Mouse (Mus musculus): ENCODE measurements around the gene Rasd1.

The Rasd1 gene

GRCm38 (mm10) chr11:59964818-59965217 is at the start of gene Rasd1:
TSS of gene Rasd1 (minus strand) at chr11:59964944.
- in situ Hi-C loops (cut with MboI; ENCODE audit: low pct_unique_long_range_greater_than_20kb in 1 of 2, low sequenced_read_pairs in 2 of 2, unreplicated experiment in 1 of 2), result no loop called here

DNA sequence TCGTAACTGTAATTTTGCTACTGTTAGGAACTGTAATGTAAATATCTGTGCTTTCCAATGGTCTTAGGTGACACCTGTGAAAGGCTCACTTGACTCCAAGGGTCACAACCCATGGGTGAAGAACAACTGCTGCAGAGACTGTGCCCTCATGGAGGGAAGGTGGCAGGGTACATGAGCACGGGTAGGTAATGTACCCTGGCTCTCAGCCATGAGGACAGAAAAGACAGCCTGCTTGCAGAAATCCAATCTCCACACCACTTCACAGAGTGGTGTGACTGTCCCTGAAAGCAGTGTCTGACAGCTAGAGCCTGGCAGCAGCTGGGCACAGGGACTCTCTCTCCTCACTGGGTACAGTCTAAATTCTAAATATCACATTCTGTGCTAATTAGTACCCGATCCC is 46.8 kb upstream of the Rasd1 start:
- in situ Hi-C loops (cut with MboI; ENCODE audit: low pct_unique_long_range_greater_than_20kb in 1 of 2, low sequenced_read_pairs in 2 of 2, unreplicated experiment in 1 of 2), result no loop called here

GRCm38 (mm10) chr11:60009451-60009850 is 44.7 kb upstream of the Rasd1 start:
- in situ Hi-C loops (cut with MboI; ENCODE audit: low pct_unique_long_range_greater_than_20kb in 1 of 2, low sequenced_read_pairs in 2 of 2, unreplicated experiment in 1 of 2), result no loop called here

- in situ Hi-C loops (cut with MboI; ENCODE audit: low pct_unique_long_range_greater_than_20kb in 1 of 2, low sequenced_read_pairs in 2 of 2, unreplicated experiment in 1 of 2), result no loop called here
These were observed 41.1 kb upstream of the Rasd1 start for GRCm38 (mm10) chr11:60005866-60006265.

- in situ Hi-C loops (cut with MboI; ENCODE audit: low pct_unique_long_range_greater_than_20kb in 1 of 2, low sequenced_read_pairs in 2 of 2, unreplicated experiment in 1 of 2), result no loop called here
These were observed 40.0 kb upstream of the Rasd1 start for GRCm38 (mm10) chr11:60004716-60005115.

GRCm38 (mm10) chr11:60003811-60004210 is 39.1 kb upstream of the Rasd1 start:
- in situ Hi-C loops (cut with MboI; ENCODE audit: low pct_unique_long_range_greater_than_20kb in 1 of 2, low sequenced_read_pairs in 2 of 2, unreplicated experiment in 1 of 2), result no loop called here

DNA sequence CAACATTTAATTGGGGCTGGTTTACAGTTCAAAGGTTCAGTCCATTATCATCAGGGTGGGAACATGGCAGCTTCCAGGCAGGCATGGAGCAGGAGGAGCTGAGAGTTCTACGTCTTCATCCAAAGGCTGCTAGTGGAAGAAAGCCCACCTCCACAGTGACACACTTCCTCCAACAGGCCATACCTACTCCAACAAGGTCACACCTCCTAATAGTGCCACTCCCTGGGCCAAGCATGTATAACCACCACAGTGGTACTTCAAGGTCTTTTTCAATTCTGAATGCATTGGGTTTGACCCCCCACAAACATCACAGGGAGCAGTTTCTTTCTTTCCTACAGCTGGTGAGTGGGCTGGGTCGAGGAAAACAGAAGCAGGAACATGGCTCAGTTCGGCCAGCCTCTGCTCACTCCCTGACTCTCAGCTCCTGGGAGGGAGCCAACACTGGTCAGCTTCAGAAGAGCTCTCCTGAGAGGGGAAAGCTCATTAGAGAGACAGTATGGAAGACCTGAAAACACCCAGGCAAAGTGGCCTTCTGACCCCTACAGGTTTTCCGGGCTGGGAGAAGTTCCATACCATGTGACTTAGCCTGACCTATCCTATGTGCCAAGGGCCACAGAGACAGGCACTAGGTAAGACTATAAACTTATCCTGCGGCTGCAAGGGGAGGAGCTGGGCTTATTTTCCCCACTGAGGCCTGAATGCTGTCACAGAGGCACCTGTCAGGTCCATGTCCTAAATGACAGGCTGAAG is 36.7 kb upstream of the Rasd1 start:
- in situ Hi-C loops (cut with MboI; ENCODE audit: low pct_unique_long_range_greater_than_20kb in 1 of 2, low sequenced_read_pairs in 2 of 2, unreplicated experiment in 1 of 2), result no loop called here

DNA sequence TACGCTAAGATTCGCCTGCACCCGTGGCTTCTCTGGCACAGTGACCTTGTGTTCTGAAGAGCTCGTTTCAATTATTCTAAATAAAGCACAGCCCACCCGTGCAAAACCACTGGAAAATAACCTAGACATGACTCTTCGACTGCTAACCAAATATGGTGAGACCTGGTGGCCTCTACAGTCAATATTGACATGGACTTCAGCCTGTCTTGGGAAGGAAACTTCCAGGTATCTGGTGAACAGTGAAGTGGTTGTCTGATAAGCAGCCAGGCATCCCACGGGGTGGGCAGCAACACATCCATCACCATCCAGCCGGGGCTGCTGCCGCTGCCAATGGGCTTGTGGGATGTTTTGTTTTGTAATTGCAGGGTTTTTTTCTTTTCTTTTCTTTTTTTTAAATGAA is 29.6 kb upstream of the Rasd1 start:
- in situ Hi-C loops (cut with MboI; ENCODE audit: low pct_unique_long_range_greater_than_20kb in 1 of 2, low sequenced_read_pairs in 2 of 2, unreplicated experiment in 1 of 2), result no loop called here

DNA sequence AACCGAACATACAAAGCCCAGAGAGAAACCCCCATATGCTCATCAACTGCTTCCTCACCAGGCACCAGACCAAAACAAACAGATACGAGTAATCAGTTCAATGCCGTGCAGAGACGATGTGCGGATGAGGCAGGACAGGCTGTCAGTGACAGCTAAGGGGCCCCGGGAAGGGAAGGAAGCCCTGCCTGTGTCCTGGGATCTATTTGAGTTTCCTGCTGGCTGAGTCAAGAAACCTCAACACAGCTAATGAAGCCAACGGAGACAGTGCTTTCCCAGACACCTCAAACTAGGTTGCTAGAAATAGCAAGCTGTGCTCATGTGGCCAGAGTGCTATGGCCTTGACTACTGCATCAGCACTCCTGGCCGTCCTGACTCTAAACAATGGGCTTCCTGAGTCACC is 26.6 kb upstream of the Rasd1 start:
- in situ Hi-C loops (cut with MboI; ENCODE audit: low pct_unique_long_range_greater_than_20kb in 1 of 2, low sequenced_read_pairs in 2 of 2, unreplicated experiment in 1 of 2), result no loop called here

GRCm38 (mm10) chr11:59989406-59989805 is 24.7 kb upstream of the Rasd1 start:
- in situ Hi-C loops (cut with MboI; ENCODE audit: low pct_unique_long_range_greater_than_20kb in 1 of 2, low sequenced_read_pairs in 2 of 2, unreplicated experiment in 1 of 2), result no loop called here

DNA sequence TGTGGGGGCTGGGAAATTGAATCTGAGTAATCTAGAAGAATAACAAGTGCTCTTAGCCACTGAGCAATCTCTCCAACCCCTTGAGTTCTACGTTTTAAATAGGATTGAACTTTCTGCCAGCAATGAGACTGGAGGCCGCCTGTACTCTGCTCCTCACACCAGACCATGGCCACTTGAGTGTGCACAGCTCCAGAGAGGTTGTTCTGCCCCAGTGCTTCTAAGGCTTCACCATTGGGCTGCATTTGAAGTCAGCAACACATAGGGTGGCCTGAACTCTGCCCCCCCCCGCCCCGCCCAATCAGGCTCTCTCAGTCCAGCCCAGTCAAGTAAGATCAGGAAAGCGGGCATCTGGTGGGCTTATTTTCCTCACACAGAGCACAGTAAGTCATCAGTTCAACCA is 13.1 kb upstream of the Rasd1 start:
- in situ Hi-C loops (cut with MboI; ENCODE audit: low pct_unique_long_range_greater_than_20kb in 1 of 2, low sequenced_read_pairs in 2 of 2, unreplicated experiment in 1 of 2), result no loop called here

DNA sequence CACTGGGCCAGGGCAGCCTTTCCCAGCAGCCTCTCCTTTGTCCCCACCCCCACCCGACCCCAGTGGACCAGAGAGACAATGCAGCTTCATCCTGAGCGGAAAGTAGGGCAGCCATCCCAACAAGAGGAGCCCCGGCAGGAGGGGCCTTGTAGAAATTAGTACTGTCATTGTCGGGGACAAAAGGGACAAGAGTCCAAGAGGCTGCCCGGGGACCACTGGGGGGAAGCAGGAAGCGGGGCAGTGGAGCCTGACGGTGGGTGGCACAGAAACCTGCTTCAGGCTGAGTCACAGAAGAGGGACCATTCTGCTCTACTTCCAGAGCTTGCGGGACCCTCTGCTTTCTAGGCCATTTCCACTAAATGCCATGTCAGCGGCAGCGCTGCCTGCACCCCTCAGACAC is 10.5 kb upstream of the Rasd1 start:
- in situ Hi-C loops (cut with MboI; ENCODE audit: low pct_unique_long_range_greater_than_20kb in 1 of 2, low sequenced_read_pairs in 2 of 2, unreplicated experiment in 1 of 2), result no loop called here

DNA sequence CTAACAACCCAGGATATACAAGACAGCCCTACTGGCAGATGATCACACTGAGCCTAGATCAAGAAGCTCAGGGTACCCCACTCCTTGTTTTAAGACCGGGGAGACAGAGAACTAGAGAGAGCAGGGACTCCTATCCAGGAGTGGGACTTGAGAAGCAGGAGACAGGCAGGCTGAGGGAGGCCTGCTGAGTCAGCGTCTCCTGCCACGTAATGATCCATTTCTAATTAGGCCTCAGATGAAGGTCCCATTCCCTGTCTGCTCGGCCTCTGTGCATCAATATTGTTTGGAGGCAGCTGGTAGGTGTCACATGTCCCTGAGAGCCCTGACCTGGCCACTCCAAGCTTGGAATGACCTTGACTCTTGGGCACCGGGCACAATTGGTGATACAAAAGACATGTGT is 8.6 kb upstream of the Rasd1 start:
- in situ Hi-C loops (cut with MboI; ENCODE audit: low pct_unique_long_range_greater_than_20kb in 1 of 2, low sequenced_read_pairs in 2 of 2, unreplicated experiment in 1 of 2), result loop anchor here in 1 of 2 experiments (5.0 kb wide), 1 partner anchor 59 kb away; no protein-coding TSS in a partner anchor

DNA sequence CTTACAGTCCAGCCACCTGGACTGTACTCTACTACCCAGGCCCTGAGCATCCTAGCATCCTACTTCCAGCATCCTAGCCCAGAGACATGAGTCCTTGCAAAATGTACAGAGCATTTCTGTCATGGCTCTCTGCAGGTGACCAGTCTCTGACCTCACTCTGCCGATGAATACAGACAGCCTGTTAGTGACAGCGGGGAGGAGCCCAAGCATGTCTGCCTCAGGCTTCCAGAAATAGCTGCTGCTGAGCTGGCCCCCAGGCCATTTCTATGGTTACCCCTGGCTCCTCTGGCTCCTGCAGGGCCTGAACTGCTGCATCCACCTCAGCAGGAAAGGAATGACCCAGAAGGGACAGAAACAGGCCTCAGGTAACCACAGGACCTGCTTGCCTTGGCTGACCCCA is 6.9 kb upstream of the Rasd1 start:
- in situ Hi-C loops (cut with MboI; ENCODE audit: low pct_unique_long_range_greater_than_20kb in 1 of 2, low sequenced_read_pairs in 2 of 2, unreplicated experiment in 1 of 2), result loop anchor here in 1 of 2 experiments (5.0 kb wide), 1 partner anchor 61 kb away; no protein-coding TSS in a partner anchor

- in situ Hi-C loops (cut with MboI; ENCODE audit: low pct_unique_long_range_greater_than_20kb in 1 of 2, low sequenced_read_pairs in 2 of 2, unreplicated experiment in 1 of 2), result loop anchor here in 1 of 2 experiments (5.0 kb wide), 1 partner anchor 62 kb away; no protein-coding TSS in a partner anchor
These were observed 6.0 kb upstream of the Rasd1 start for GRCm38 (mm10) chr11:59970780-59971179.

DNA sequence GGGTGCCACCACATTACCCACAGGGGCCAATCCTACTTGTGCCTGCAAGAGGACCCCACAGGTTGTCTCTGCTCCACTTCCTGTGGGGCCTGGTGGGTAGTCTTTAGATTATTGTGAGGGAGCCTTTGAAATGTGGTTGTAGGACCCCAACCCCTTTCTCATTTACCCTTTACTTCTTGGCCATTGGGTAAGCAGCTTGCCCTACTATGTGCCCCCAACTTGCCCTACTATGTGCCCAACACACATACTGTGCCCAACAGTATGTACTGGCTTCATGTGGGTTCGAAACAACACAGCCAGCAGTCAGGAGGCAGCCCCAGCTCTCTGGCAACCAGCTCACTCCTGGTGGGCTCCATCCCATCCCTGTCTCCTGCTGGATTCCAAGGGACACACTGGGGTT is 3.0 kb upstream of the Rasd1 start:
- in situ Hi-C loops (cut with MboI; ENCODE audit: low pct_unique_long_range_greater_than_20kb in 1 of 2, low sequenced_read_pairs in 2 of 2, unreplicated experiment in 1 of 2), result no loop called here

GRCm38 (mm10) chr11:59966102-59966483 is 1.3 kb upstream of the Rasd1 start:
- in situ Hi-C loops (cut with MboI; ENCODE audit: low pct_unique_long_range_greater_than_20kb in 1 of 2, low sequenced_read_pairs in 2 of 2, unreplicated experiment in 1 of 2), result no loop called here

DNA sequence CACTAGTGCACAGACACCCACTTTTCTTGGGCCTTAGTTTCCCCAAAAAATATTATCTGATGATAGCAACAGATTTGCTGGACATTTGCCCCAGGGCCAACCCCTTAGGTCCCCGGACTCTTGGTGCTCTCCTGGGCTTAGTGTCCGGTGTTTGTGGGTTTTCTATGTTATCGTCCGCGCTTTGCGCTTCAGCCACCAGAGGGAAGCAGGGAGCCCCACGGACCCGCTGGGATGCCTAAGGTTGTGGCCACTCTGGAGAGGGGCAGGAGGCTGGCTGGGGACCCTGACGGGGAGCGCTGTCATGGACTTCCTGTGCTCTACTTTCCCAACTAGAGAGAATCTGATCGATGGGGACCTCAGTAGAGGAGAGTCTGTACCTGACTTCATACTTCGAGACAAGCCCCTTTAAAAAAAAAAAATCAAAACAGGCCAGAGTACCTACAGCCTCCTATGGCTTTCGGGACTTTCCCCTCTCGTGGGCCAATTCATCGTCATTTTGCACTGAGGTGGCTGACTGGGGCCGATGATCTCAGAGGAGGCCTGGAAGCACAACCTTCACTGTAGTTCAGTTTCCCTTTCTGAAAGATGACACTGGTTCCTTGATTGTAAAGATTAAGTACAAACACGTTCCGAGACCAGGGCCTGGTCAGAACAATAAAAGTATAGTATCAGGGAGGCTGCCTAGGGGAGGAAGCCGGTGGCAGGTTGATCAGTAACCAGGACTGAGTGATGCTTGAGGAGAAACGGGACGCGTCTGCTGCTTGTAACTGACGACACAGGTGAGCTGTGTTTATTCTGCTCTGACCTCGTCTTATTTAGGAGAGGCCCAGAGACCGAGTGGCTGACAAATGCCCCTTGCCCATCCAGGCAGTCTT is 720 bp upstream of the Rasd1 start:
- in situ Hi-C loops (cut with MboI; ENCODE audit: low pct_unique_long_range_greater_than_20kb in 1 of 2, low sequenced_read_pairs in 2 of 2, unreplicated experiment in 1 of 2), result no loop called here

- in situ Hi-C loops (cut with MboI; ENCODE audit: low pct_unique_long_range_greater_than_20kb in 1 of 2, low sequenced_read_pairs in 2 of 2, unreplicated experiment in 1 of 2), result no loop called here
These were observed 483 bp downstream of the Rasd1 start for GRCm38 (mm10) chr11:59964163-59964758.
